Mouse (Mus musculus) granulocyte monocyte progenitor cell, adult 5-6 weeks (primary cell): ENCODE results near the gene Mvk. TPM values are rescaled to one million over a fixed set of nuclear protein-coding genes. Genes with fewer than 3 reads are reported as not detected.

Experiments
- ATAC-seq: replicated peaks from 2 replicates; pipeline ENCODE4 v1.8.0; 2016; ENCODE audit warnings: mild to moderate bottlenecking, moderate TSS enrichment, inconsistent platforms; ENCODE audit not compliant: poor library complexity, severe bottlenecking
- total RNA-seq, 2 experiments: library from RNA; stranded (forward) in 1 of 2; stranded (reverse) in 1 of 2; fragments of 200-712, 200-1000 nt in 1 of 2; fragments of >200 nt in 1 of 2; fragmentation: Nextera tagmentation in 1 of 2; gene quantifications; 2 replicates each; pipeline ENCODE4 v1.2.3; 2014 to 2017

Gene Mvk
- total RNA-seq, 2 experiments from 2014 or later, result 9.2 to 18.0 TPM

- ATAC-seq, result no peak
Observed at GRCm38 (mm10) chr5:114507394-114507793, 63.3 kb downstream of the Mvk start.

DNA sequence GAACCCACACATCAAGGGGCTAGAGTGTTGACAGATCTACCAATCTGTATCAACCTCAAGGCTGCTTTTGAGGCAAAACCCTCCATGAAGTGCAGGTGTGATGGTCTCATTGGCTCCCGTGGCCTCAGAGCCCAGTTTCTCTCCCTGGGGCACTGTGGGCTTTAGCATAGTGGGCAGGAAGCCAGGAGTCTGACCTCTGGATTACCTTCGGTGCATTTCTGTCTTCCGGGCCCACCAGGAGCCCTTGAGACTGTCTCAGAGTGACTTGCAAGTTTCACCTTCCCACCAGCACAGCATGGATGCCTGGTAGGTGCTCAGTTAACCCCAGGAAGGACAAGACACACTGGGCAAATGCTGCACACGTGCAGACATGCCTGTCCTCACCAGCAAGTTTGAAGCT lies 63.9 kb downstream of the Mvk start:
- ATAC-seq, result no peak

DNA sequence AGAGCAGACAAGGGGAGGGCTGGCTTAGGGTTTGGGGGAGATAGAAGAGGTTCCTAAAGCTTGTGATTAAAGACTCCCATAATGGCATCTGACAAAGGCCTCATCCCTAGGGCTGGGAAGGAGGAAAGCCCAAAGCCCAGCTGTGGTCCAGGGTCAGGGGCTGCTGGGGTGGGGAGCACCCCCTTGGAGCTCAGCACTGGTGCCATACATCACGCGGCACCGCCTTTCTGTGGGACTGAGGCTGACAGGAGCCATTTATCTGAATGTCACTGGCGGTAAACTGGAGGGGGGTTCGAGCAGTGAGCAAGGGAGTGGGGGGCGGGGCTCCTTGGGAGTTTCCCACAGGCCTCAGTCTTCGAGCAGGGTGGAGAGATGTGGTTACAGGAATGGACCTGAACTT lies 65.4 kb downstream of the Mvk start:
- ATAC-seq, result no peak

Other genes starting within 250 kb of the Mvk start
- not detected in 2 replicates for gene Foxn4, start 170.5 kb upstream of the Mvk start, total RNA-seq (2014; fragmentation: Nextera tagmentation)
- not detected in 2 replicates for gene Foxn4, start 170.5 kb upstream of the Mvk start, total RNA-seq (2017)
- 0.15 and 1.0 TPM in 2 replicates for gene Myo1h, start 155.1 kb upstream of the Mvk start, total RNA-seq (2014; fragmentation: Nextera tagmentation)
- 0.82 and 1.5 TPM in 2 replicates for gene Myo1h, start 155.1 kb upstream of the Mvk start, total RNA-seq (2017)
- gene Kctd10, start 63.8 kb upstream of the Mvk start, total RNA-seq (2014; fragmentation: Nextera tagmentation), result 18.5 and 29.5 TPM in 2 replicates
- gene Kctd10, start 63.8 kb upstream of the Mvk start, total RNA-seq (2017), result 38.2 and 49.8 TPM in 2 replicates
- 27.6 and 34.3 TPM in 2 replicates for gene Ube3b, start 63.7 kb upstream of the Mvk start, total RNA-seq (2014; fragmentation: Nextera tagmentation)
- 13.3 and 16.9 TPM in 2 replicates for gene Ube3b, start 63.7 kb upstream of the Mvk start, total RNA-seq (2017)
- gene Mmab, start 209 bp upstream of the Mvk start, total RNA-seq (2014; fragmentation: Nextera tagmentation), result 7.2 and 14.4 TPM in 2 replicates
- 11.0 and 21.3 TPM in 2 replicates for gene Mmab, start 209 bp upstream of the Mvk start, total RNA-seq (2017)
- 0.34 and 2.0 TPM in 2 replicates for gene Fam222a, start 123.7 kb downstream of the Mvk start, total RNA-seq (2014; fragmentation: Nextera tagmentation)
- not detected in 2 replicates for gene Fam222a, start 123.7 kb downstream of the Mvk start, total RNA-seq (2017)
- gene Trpv4, start 214.2 kb downstream of the Mvk start, total RNA-seq (2014; fragmentation: Nextera tagmentation), result 0.43 and 4.2 TPM in 2 replicates
- 0.26 and 0.82 TPM in 2 replicates for gene Trpv4, start 214.2 kb downstream of the Mvk start, total RNA-seq (2017)
- gene Gltp, start 246.7 kb downstream of the Mvk start, total RNA-seq (2014; fragmentation: Nextera tagmentation), result 85.6 and 87.2 TPM in 2 replicates
- 21.8 and 30.8 TPM in 2 replicates for gene Gltp, start 246.7 kb downstream of the Mvk start, total RNA-seq (2017)